Mouse (Mus musculus) common myeloid progenitor, adult 5-6 weeks (primary cell): ENCODE measurements around the gene Tln1. TPM values are rescaled to one million over a fixed set of nuclear protein-coding genes. Genes with fewer than 3 reads are reported as not detected.
"Not testable (repeated sequence)": the region's sequence is repeated elsewhere in the genome, so short reads cannot be mapped to it uniquely, and the experiment has no call there.

Experiments used
- ATAC-seq: replicated peaks from 2 replicates; pipeline ENCODE4 v1.8.0; 2016; ENCODE audit warnings: low read depth, mild to moderate bottlenecking, moderate TSS enrichment, inconsistent platforms; ENCODE audit not compliant: poor library complexity, severe bottlenecking
- total RNA-seq: library from RNA; stranded (forward); fragments of 200-1000, 187-1606 nt; gene quantifications from 2 replicates; pipeline ENCODE4 v1.2.3, GENCODE M21; 2017

Gene Tln1
- total RNA-seq, 1 experiment from 2014 or later: 295 TPM

DNA sequence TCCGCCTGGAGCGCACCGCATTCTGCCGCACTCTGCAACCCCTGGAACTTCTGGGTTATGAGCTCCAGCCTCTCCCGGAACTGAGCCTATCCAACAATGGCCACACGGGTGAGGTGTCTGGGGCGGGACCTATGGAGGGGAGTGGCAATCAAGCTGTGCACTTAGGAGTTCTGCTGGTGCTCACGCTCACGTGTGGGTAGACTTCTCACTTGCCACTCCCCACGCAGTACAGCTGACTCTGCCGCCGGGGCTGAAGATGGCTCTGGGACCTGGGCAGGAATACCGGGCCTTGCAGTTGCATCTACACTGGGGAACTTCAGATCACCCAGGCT lies 53.9 kb downstream of the Tln1 start:
- ATAC-seq: peak; percentile 86

DNA sequence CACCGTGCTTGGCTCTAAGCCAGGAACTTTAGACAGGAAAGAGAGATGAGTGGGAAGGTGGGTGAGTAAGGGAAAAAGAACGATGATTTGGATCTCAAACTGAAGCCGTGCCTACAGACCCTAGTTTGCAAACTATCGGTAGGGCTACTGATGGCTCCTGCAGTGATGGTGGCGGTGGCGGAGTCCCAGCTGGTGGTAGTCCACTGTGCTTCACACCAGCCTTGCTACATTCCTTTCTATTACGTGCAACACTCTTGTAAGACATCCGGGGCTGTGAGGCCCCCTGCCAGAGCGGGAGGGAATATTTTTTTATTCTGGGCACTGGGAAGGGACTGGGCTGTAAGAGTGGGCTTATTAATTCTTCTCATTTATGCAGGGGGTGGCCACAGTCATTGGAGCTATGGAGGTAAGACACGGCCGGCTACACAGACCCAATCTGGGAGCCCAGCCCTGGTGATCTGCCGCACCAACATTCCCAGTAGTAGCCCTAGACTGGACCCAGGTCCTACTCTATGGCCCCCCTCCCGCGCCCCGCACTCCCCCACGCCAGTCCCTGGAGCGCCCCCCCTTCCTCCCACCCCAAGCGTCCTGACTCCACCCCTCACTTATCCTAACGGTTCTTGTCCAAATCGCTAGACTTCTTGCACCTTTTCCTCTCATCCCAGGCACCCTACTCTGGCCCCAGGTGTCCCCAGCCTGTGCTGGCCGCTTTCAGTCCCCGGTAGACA lies 54.4 kb downstream of the Tln1 start:
- no peak; the same call in 1 of the 2 replicates for ATAC-seq

DNA sequence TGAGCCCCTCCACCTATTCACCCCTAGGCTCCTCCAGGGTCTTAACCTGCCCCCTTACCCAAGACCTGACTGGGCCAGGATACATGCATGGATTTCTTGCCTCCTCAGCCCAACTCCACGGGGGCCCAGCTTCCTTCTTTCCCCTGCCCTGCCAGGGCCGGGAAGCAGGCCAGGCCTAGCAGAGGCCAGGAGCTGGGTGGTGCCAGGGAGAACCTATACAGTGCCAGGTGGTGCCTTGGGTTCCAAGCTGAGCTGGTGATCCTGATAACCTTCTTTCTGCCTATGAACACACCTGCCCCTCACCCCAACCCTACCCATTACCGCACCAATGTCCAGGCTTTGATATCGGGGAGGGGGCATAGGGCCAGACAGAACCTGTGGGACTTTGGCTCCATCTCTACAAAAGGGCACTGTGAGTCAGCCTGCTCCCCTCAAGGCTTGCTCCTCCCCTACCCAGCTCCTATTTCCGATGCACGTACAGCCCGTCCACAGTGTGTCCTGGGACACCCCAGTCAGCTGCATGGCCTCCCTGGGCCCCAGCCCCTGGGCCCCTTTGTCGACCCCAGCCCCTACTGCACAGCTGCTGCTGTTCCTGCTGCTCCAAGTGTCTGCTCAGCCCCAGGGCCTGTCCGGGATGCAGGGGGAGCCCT lies 55.8 kb downstream of the Tln1 start, which contains the start of gene Car9:
TSS of gene Car9 (plus strand) at position 431 of the 650 bp plus-strand sequence.
- no peak for ATAC-seq

DNA sequence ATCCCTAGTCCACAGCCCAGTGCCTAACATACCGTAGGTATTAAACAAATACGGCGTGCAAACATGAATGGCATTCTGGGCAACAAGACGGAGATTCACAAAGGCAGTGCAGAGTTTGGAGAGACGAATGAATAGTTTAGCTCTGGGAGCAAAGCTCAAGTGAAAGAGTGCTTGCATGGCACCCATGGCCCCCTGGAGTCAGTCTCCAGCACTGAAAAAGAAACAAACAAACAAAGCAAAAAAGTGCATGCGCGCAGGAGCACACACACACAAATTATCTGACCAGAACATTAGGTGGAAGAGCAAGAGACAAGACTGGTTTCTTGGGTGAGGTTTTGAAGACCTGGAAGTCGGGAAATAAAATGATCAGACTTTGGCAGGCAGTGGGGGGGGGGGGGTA lies 56.4 kb downstream of the Tln1 start:
- no peak for ATAC-seq

DNA sequence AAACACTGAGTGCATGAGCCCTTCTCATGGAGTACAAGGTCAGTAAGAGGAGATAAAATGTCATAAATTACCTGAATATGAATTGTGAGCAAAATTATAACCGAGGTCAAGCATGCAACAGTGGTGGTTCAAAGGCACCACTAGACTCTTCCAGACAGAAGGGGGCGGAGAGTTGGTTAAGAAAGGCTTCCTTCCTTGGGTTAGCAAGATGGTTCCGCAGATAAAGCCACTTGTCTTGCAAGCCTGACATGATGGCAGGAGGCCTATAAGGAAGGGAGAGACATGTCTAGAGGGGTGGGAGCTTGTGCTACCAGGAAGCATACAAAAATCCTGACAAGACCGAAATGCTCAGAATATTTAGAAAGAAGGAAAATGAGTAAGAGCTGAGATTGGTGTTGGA lies 58.2 kb downstream of the Tln1 start:
- ATAC-seq: peak; percentile 57

DNA sequence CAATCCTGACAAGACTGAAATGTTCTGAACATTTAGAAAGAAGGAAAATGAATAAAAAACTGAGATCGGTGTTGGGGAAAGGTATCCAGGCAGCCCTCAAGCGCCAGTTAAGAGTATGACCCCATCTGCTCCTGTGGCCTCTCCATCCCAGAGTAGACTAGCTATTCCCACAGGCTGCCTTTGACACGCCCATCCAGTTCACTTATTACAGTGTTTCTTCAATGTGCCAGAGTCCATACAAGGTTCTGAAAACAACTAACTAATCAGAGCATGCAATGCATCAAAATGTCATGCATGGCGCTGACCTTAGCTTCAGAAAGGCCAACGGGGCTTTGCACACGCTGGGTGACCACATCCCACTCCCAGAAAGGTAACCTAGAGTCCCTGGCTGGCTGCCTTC lies 59.0 kb downstream of the Tln1 start:
- ATAC-seq: no peak

DNA sequence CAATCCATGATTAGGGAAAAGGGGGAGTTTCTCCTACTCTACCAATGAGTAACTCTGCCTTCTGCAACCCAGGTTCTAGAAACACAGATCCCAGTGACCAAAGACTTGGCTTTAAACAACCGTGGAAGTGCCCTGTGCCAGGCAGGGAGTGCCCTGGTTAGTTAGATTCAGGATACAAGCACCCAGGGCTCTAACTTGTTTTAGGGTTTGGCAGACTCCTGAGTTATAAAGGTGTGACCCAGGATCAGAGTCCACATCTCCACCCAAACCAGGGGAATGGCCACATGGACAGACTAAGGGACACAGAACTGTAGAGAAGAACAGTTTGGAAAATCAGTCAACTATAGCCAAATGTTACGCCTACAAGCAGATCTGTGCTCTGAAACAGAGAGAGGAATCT lies 59.5 kb downstream of the Tln1 start:
- no peak for ATAC-seq

DNA sequence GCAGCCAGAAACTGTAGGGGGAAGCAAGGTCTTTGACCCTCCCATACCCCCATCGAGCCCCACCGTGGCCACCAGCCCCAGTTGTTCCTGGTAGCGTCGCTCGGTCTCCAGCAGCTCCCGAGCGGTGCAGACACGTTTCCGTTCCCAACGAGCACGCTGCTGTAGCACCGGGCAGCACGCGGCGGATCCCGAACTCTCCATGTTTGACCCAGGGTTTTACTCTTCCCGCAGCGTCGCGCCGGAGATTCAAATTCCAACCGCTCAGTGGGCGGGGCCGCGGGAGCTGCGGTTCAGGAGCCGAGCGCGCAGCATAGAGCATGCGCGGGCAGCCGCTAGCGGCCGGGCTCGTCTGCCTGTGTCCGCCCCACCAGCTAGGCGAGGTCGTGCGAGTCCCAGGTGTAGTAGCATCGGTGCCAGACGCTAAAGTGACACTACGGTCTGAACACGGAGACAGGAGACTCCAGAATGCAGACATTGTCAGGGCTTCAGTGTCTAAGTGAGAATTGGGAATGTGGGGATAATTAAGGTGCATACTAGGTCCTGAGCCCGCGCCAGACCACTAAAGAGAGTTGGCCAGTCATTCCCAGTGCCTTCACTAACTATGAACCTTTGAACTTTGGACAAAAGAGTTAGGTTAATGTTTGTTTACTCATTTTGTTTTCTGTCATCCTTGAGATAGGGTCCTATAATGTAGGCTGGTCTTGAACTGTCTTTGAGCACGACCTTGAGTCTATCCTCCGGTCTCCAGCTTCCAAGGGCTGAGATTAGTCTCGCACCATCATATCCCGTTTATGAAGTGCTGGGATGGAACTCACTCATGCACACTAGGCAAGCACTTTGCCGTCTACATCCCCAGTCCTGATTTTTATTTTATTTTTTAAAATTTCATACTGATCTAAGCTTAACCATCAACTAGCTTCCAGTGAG lies 62.8 kb downstream of the Tln1 start, which contains the start of gene Arhgef39:
TSS of gene Arhgef39 (minus strand) at position 289 of the 927 bp plus-strand sequence.
- peak; percentile 67 for ATAC-seq

DNA sequence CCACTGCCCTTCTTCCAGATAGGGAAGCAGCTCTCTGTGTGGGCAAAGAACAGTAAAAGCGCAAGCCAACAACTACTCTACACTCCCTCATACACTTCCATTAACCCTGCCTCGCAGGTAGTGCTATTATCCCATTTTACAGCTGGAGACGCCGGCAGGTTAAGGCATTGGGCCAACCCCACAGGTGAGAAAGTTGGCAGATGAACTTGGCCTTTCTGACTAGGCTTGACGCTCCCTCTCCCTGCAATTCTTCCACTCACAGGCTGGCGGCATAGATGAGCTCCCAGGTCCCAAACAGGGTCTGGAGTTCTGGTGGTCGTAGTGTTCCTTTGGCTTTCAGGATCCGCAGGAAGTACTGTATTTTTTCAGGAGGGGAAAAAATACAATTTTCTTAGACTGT lies 63.5 kb downstream of the Tln1 start:
- ATAC-seq: peak; percentile 59

DNA sequence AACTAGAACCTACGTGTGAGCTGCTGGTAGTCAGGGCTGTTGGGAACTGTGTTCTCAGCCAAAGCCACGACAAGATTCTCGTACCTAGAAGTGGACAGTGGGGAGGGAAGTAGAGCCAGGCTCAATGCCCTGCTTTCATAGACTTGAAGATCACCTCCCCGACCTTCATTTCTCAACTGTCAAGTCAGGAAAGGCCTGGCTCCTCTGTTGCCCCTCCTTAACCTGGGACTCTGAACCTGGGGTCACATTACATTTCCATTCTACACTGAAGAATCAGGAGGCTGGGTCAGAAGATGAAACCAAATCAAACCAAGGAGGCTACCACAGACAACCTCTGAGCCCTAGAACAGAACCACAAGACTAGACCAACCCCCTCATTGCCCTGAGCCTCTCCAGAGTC lies 64.5 kb downstream of the Tln1 start:
- ATAC-seq: no peak

DNA sequence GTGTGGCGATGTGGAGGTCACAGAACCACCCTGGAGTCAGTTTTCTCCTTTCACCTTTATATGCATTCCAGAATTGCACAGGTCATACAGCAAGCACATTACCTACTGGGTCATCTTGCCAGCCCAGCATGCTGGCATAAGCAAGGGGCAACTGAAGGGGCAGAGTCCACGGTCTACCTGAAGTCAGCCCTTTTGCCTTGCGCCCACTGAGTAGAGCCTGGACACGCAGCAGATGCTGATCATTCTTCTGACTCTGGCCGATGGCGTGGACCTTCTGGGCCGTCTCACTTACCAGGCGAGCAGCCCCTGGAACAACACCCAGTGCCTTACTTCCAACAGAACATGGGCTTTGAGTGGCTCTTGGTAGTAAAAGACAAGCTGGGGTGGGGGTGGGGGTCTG lies 65.1 kb downstream of the Tln1 start:
- ATAC-seq: no peak

DNA sequence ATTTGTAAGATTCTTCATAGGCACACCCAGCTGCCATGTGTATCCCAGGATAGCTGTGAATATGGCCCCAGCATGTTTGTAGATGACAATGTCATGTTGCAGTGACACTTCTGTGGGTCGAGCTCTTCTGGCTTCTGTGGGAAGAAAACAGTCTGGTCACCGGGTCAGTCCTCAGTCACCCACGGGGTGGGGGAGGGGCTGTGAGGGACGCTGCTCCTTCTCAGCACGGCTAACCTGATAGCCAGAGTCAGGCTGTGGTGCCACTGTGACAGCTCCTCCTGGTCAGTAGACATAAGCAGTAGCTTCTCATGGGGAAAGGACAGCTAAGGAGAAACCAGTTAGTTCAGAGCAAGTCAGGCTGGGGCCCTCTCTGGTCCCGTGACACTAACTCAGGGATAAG lies 65.9 kb downstream of the Tln1 start:
- no peak for ATAC-seq

DNA sequence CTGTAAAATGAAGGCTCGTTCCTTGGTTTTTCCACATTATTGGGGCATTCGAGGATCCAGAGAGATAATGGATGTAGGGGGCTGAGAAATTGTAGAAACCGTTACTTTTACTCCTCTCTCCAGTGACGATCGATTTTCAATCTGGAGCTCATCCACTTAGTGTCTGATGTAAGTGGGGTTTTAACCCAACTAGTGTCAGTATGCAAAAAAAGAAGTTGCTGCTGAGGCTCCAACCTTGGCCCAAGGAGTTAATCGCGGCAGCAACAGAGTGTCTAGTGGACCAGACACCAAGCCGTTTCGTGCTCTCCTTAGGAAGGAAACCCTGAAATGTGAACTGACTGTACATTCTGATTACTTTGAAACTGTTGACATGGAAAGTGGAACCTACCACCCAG lies 68.6 kb downstream of the Tln1 start:
- no peak for ATAC-seq

DNA sequence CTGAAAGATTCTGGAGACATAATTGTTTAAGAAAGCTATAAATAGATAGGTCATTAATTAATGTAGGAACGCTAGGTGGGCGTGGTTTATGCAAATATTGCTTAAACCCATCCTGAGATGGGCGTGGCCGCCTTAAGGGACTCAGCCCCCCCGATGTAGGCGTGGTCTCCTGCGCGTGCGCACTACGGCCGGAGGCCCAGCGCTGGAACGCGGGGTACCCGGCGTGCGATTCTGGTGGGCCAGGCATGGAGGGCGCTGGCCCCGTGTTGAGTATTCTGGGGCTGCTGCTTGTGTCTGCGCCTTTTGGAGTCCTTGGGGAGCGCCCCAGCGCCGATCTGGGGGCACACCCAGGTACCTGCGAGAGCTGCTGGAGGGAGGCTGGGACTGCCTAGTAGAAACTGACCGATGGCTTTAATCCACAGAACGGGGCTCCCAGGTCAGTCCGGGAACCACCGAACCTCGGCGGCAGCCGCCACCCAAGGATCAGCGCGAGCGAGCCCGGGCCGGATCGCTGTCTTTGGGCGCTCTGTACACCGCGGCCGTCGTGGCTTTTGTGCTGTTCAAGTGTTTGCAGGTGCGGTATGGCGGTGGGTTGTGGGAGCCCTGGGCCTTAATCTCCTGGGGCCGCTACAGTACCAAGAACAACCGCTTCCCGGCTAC lies 69.2 kb downstream of the Tln1 start:
- ATAC-seq: peak; percentile 77

DNA sequence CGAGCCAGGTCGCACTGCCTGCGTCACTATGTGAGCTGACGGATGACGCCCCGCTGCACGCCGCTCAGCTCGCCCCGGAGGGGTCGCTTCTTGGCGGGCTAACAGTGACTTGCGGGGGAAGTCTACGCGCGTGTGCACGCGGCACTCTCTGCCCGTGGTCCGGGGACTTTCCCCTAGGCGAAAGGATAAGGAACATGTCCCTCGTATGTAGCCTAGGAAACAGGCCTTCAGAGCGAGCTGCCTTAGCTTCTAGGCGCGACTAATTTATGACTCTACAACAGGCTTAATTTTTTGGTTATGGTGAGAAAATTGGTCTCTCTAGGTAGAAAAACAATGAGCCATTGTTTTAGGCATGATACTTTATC lies 69.7 kb downstream of the Tln1 start, which contains the start of gene Ccdc107:
TSS of gene Ccdc107 (plus strand) at position 80 of the 365 bp plus-strand sequence.
- ATAC-seq: peak; percentile 95

DNA sequence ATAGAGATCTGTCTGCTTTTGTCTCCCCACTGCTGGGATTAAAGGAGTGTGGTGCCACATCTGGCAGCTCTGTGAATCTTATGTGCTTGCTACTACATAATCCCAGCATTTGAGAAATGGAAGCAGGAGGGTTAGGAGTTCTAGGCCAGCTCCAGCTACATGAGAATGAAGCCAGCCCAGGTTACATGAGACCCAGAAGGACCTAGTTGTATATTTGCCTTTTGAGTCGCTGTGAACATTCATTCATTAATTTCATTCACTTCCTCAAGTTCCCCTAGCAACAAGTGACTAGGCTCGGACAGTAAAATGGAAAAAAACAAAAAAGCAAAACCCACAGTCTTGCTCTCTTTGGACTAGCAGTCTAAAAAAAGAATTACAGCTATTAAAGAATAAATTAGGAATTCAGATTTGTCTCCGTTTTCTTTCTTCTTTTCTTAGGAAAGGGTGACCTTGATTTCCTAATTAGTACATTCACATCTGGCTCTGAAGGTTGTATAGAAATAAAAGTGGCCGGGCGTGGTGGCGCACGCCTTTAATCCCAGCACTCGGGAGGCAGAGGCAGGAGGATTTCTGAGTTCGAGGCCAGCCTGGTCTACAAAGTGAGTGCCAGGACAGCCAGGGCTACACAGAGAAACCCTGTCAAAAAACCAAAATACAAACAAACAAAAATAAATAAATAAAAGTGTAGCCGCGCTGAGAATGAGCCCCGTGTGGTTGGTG lies 70.2 kb downstream of the Tln1 start:
- ATAC-seq: no peak

DNA sequence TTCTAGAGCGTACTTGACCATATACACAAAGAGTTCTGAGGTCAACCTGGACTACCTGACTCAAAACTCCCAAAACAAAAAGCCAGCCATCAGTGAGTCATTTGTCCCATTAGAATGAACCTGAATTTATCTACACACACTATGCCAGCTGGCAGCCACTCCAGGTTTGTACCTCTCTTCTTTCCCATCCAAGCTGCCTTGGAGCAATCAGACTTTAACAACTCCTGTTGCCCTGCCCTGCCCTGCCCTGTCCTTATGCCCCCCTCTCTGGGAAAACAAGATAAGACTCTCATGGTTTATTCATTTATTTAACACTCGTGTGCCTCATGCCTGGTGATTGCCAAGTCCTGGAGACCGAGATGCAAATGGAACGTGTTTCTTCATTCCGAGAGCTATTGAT lies 71.7 kb downstream of the Tln1 start:
- no peak for ATAC-seq

DNA sequence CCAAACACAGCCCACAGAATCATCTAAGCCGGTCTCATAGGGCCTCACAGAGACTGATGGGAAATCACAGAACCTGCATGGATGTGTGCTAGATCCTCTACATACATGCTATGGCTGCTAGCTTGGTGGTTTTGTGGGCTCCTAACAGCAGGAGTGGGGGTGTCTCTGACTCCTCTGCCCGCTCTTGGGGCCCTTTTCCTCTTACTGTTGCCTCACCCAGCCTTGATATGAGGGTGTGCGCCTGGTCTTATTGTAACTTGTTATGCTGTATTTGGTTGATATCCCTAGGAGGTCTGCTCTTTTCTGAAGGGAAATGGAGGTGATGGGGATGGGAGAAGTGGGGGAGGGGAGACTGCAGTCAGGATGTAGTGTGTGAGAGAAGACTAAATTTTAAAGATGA lies 72.9 kb downstream of the Tln1 start:
- ATAC-seq: no peak

DNA sequence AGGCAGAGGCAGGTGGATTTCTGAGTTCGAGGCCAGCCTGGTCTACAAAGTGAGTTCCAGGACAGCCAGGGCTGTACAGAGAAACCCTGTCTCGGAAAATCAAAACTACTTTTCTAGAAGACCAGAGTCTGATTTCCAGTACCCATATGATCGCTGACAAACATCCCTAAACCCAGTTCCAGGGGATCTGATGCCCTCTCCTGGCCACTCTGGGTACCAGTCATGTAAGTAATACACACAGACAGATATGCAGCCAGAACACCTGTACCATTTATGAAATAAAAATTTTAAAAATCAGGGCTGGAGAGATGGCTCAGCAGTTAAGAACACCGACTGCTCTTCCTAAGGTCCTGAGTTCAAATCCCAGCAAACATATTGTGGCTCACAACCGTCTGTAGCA lies 76.8 kb downstream of the Tln1 start:
- ATAC-seq: not testable (repeated sequence)
